Mouse (Mus musculus) kidney, adult 2 months (tissue): ENCODE data around the gene Gclc.

Experiments used
- CTCF ChIP-seq: fragments of 200-500 bp; conservative IDR thresholded peaks from 2 replicates; pipeline ENCODE4 v1.5.1; 2011; ENCODE audit warnings: low read depth, mild to moderate bottlenecking, control low read depth, low read length, moderate library complexity, mixed read lengths; ENCODE audit not compliant: insufficient read depth, insufficient read length
- POLR2A ChIP-seq: fragments of 200-500 bp; IDR thresholded peaks from one replicate; pipeline ENCODE4 v1.6.1; 2011; ENCODE audit warnings: low read depth, low read length, control low read depth

DNA sequence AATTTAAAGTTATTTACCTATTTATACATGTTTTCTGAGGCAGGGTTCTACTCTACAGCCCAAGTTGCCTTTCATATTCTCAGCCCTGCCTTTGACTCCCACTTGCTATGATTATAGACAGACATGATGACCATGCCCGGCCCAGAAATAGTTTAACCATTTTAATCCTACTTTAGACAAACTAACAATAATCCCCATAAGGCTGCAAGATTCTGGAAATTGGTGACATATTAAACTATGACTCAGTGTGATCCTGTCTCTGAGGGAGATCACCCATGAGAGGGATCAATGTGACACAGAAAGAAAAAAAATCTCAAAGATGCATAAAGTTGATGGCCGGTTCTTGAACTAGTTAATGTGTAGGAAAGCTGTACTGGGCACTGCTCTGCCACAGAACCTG is 39.1 kb upstream of the Gclc start:
- TF ChIP-seq CTCF: no peak
- TF ChIP-seq POLR2A: no peak
